Mouse (Mus musculus) liver, embryonic 13.5 days (tissue): ENCODE results near the gene Cars2. TPM values are rescaled to one million over a fixed set of nuclear protein-coding genes. Genes with fewer than 3 reads are reported as not detected.
"Not testable (repeated sequence)": the region's sequence is repeated elsewhere in the genome, so short reads cannot be mapped to it uniquely, and the experiment has no call there.

ENCODE experiments used
- ATAC-seq: fragments of 200-750 bp; cut with Nextera tagmentation; 2 replicates; pipeline ENCODE4 v1.8.0; 2017; ENCODE audit warnings: low read depth, mild to moderate bottlenecking, moderate number of reproducible peaks, moderate library complexity
- DNase-seq: peaks from one replicate; pipeline ENCODE4 v3.0.0; 2022
- H3K27ac ChIP-seq: fragments of 300-500 bp; sonication (generic); 2 replicates; pipeline ENCODE4 v1.5.1; 2015; ENCODE audit warnings: moderate library complexity, mild to moderate bottlenecking, inconsistent platforms
- H3K27me3 ChIP-seq: fragments of 300-500 bp; sonication (generic); 2 replicates; pipeline ENCODE4 v1.6.1; 2015; ENCODE audit warnings: mild to moderate bottlenecking, inconsistent platforms
- H3K36me3 ChIP-seq: fragments of 300-500 bp; sonication (generic); 2 replicates; pipeline ENCODE4 v1.6.1; 2015; ENCODE audit warnings: mild to moderate bottlenecking, inconsistent platforms
- H3K4me1 ChIP-seq: fragments of 300-500 bp; sonication (generic); replicated peaks from 2 replicates; pipeline ENCODE4 v1.6.1; 2015; ENCODE audit warnings: inconsistent platforms
- H3K4me2 ChIP-seq: fragments of 300-500 bp; sonication (generic); 2 replicates; pipeline ENCODE4 v1.6.1; 2015; ENCODE audit warnings: inconsistent platforms, mild to moderate bottlenecking, moderate library complexity
- H3K4me3 ChIP-seq: fragments of 300-500 bp; sonication (generic); replicated peaks from 2 replicates; pipeline ENCODE4 v1.5.1; 2015; ENCODE audit warnings: mild to moderate bottlenecking, inconsistent platforms
- H3K9ac ChIP-seq: fragments of 300-500 bp; sonication (generic); 2 replicates; pipeline ENCODE4 v1.6.1; 2015; ENCODE audit warnings: mild to moderate bottlenecking, inconsistent platforms
- H3K9me3 ChIP-seq: fragments of 300-500 bp; sonication (generic); replicated peaks from 2 replicates; pipeline ENCODE4 v1.6.1; 2016; ENCODE audit warnings: inconsistent platforms
- WGBS: fragments of 180-500 bp; shearing (Covaris S2); methylation state at CpG from one replicate; pipeline ENCODE4 v1.1.7; 2015; ENCODE audit not compliant: insufficient replicate concordance; 5-methylcytosine and 5-hydroxymethylcytosine counted together
- polyA plus RNA-seq: library from polyadenylated mRNA; unstranded; fragments of >200 nt; fragmentation: Nextera tagmentation; extraction: Ambion mirVana; gene quantifications from 2 replicates; pipeline ENCODE4 v1.2.1, GENCODE M21; 2015

Cars2 gene
- polyA plus RNA-seq, 1 experiment from 2014 or later: 19.4 TPM

- peak; percentile 22 for DNase-seq
- 0 out of 2 replicates have a peak, but pooled peaks have one; percentile 33 for ATAC-seq
- no peaks in the 10 kb centered on the region for H3K9me3 ChIP-seq
- no peak overlapping the region for H3K27ac ChIP-seq
- H3K36me3 ChIP-seq: peaks cover 97% of the 10 kb centered on the region
- no peak overlapping the region for H3K4me3 ChIP-seq
- no peaks in the 10 kb centered on the region for H3K27me3 ChIP-seq
- WGBS: 65% methylated on average over 6 of the region's 6 CpGs
- H3K4me2 ChIP-seq: no peak overlapping the region
- peaks cover 7% of the 10 kb centered on the region for H3K4me1 ChIP-seq
- no peak overlapping the region for H3K9ac ChIP-seq
These were observed 43.8 kb downstream of the Cars2 start for GRCm38 (mm10) chr8:11506802-11507201.

DNA sequence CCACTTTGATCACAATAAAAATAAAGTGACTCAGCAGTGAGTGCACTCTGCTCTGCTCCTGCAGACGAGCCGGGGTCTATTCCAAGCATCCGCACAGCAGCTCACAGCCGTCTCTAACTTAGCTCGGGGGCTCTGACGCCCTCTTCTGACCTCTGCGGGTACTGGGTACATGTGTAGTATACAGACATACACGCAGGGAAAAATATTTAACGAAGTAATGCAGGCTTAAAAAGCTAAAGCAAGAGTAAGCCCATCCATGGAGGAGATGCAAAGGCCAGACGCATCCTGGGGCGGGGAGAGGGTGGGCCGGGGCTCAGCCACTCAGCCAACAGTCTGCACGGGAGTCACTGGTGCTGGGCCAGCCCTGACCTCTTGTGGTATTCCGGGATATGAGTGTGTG, 44.5 kb downstream of the Cars2 start:
- no peaks in the 10 kb centered on the region for H3K9me3 ChIP-seq

GRCm38 (mm10) chr8:11503476-11504232, 46.9 kb downstream of the Cars2 start:
- H3K27ac ChIP-seq: no peak overlapping the region
- no peaks in the 10 kb centered on the region for H3K27me3 ChIP-seq
- H3K36me3 ChIP-seq: peaks cover 71% of the 10 kb centered on the region
- no peak overlapping the region for H3K4me2 ChIP-seq
- ATAC-seq: no peak
- 74% methylated on average over 13 of the region's 13 CpGs for WGBS
- H3K9me3 ChIP-seq: no peaks in the 10 kb centered on the region
- H3K4me1 ChIP-seq: peaks cover 13% of the 10 kb centered on the region
- DNase-seq: no peak
- no peak overlapping the region for H3K9ac ChIP-seq
- no peak overlapping the region for H3K4me3 ChIP-seq

More for the DNA sequence above, 44.5 kb downstream of the Cars2 start:
- H3K9ac ChIP-seq: no peak overlapping the region
- DNase-seq (no peak), ATAC-seq (no peak)
- peaks cover 3% of the 10 kb centered on the region; the same call in 1 of the 2 replicates for H3K4me1 ChIP-seq
- peaks cover 95% of the 10 kb centered on the region for H3K36me3 ChIP-seq
- no peak overlapping the region for H3K4me3 ChIP-seq
- no peaks in the 10 kb centered on the region for H3K27me3 ChIP-seq
- H3K4me2 ChIP-seq: no peak overlapping the region
- 84% methylated on average over 14 of the region's 14 CpGs for WGBS
- H3K27ac ChIP-seq: no peak overlapping the region

- H3K4me1 ChIP-seq: peaks cover 29% of the 10 kb centered on the region
- H3K9me3 ChIP-seq: no peaks in the 10 kb centered on the region
- DNase-seq (no peak), ATAC-seq (no peak)
- peak overlapping the region; percentile 89 for H3K9ac ChIP-seq
- H3K36me3 ChIP-seq: peaks cover 25% of the 10 kb centered on the region
- peak overlapping the region; percentile 85 for H3K4me2 ChIP-seq
- H3K27me3 ChIP-seq: peaks cover 10% of the 10 kb centered on the region; the same call in 1 of the 2 replicates
- peak overlapping the region; percentile 96 for H3K4me3 ChIP-seq
- 66% methylated on average over 4 of the region's 4 CpGs for WGBS
- H3K27ac ChIP-seq: no peak overlapping the region
These were observed 51.6 kb downstream of the Cars2 start for GRCm38 (mm10) chr8:11498786-11499485.

- Histone ChIP-seq H3K4me2 (peak overlapping the region; percentile 85), H3K4me1 (peaks cover 29% of the 10 kb centered on the region), H3K27me3 (peaks cover 10% of the 10 kb centered on the region; the same call in 1 of the 2 replicates), H3K36me3 (peaks cover 19% of the 10 kb centered on the region), H3K9me3 (no peaks in the 10 kb centered on the region), H3K4me3 (peak overlapping the region; percentile 96), H3K27ac (no peak overlapping the region; the same call in 1 of the 2 replicates), H3K9ac (peak overlapping the region; percentile 89)
- WGBS: 59% methylated on average over 12 of the region's 12 CpGs
- DNase-seq (no peak), ATAC-seq (no peak)
These were observed 52.3 kb downstream of the Cars2 start for GRCm38 (mm10) chr8:11498281-11498680.

- peaks cover 10% of the 10 kb centered on the region for H3K36me3 ChIP-seq
- H3K9me3 ChIP-seq: no peaks in the 10 kb centered on the region
- 4% methylated on average over 73 of the region's 73 CpGs for WGBS
- peak within 1 kb of the TSS; percentile 61 for H3K27ac ChIP-seq
- DNase-seq: peak; percentile 86
- H3K9ac ChIP-seq: peak within 1 kb of the TSS; percentile 89
- H3K4me1 ChIP-seq: peaks cover 29% of the 10 kb centered on the region
- peak; percentile 99 for ATAC-seq
- H3K27me3 ChIP-seq: peaks cover 10% of the 10 kb centered on the region; the same call in 1 of the 2 replicates
- H3K4me2 ChIP-seq: peak within 1 kb of the TSS; percentile 85
- peak within 1 kb of the TSS; percentile 96 for H3K4me3 ChIP-seq
These were observed 53.3 kb downstream of the Cars2 start, which contains the start of gene Naxd for GRCm38 (mm10) chr8:11497017-11497990. Gene Naxd, plus strand, starts transcription at chr8:11497506.

- WGBS: 60% methylated on average over 2 of the region's 2 CpGs
- not testable (repeated sequence) for H3K4me2 ChIP-seq
These were observed 58.2 kb downstream of the Cars2 start for GRCm38 (mm10) chr8:11492340-11492739.

DNA sequence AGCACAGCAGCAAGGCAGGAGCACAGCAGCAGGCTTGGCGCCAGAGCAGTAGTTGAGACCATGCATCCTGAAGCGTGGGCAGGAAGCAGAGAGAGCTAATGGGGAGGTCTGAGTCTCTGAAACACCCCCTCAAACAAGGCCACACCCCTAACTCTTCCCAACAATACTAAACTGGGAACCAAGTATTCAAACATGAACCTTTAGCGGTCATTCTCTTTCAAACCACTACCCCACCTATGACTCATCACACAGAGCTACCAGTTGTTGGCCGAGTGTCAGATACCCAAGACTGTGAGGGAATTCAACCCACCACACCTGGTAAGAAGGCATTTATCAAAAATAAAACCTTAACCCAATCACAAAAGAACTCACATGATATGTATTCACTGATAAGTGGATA, 63.4 kb downstream of the Cars2 start:
- H3K27ac ChIP-seq: no peak overlapping the region
- 0 out of 2 replicates have a peak, but pooled peaks cover 2% of the 10 kb centered on the region for H3K4me1 ChIP-seq
- ATAC-seq: no peak
- no peaks in the 10 kb centered on the region for H3K36me3 ChIP-seq
- H3K4me3 ChIP-seq: no peak overlapping the region
- no peak for DNase-seq
- no peak overlapping the region for H3K4me2 ChIP-seq
- 44% methylated on average over 4 of the region's 4 CpGs for WGBS
- peaks cover 37% of the 10 kb centered on the region for H3K27me3 ChIP-seq
- H3K9me3 ChIP-seq: no peaks in the 10 kb centered on the region
- H3K9ac ChIP-seq: no peak overlapping the region

More at GRCm38 (mm10) chr8:11492340-11492739, 58.2 kb downstream of the Cars2 start:
- H3K27me3 ChIP-seq: peaks cover 36% of the 10 kb centered on the region
- not testable (repeated sequence) for H3K27ac ChIP-seq, ATAC-seq, H3K4me1 ChIP-seq, DNase-seq, H3K4me3 ChIP-seq, H3K9ac ChIP-seq, H3K36me3 ChIP-seq, H3K9me3 ChIP-seq

- Histone ChIP-seq H3K27me3 (peaks cover 42% of the 10 kb centered on the region), H3K4me1 (0 out of 2 replicates have a peak, but pooled peaks cover 9% of the 10 kb centered on the region), H3K4me3 (no peak overlapping the region), H3K9ac (no peak overlapping the region), H3K9me3 (no peaks in the 10 kb centered on the region), H3K27ac (no peak overlapping the region), H3K4me2 (no peak overlapping the region), H3K36me3 (no peaks in the 10 kb centered on the region)
- WGBS: 10% methylated on average over 7 of the region's 7 CpGs
- ATAC-seq: no peak
- peak; percentile 25 for DNase-seq
These were observed 64.4 kb downstream of the Cars2 start for GRCm38 (mm10) chr8:11486142-11486541.

DNA sequence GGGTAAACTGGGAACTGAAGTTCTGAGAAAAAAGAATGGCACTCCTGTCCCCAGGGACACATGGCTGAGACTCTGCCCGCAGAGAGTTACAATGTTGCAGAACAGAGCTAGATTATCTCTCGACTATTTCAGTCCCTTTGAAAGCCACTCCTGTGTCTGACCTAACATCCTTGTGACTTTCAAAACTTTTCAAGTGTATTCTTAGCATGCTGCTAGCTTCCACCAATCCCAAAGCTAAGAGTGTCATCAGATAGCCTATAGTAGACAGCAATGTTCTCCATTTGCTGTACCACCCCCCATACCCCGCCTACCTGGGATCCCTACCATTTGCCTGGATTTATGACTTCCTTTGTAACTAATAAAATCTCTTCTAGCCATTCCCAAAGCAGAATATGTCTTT, 68.0 kb downstream of the Cars2 start:
- Histone ChIP-seq H3K36me3 (no peaks in the 10 kb centered on the region), H3K4me2 (no peak overlapping the region)

More for the DNA sequence above, 68.0 kb downstream of the Cars2 start:
- H3K27ac ChIP-seq: no peak overlapping the region
- H3K9me3 ChIP-seq: no peaks in the 10 kb centered on the region
- WGBS: 42% methylated on average over 3 of the region's 3 CpGs
- peaks cover 23% of the 10 kb centered on the region for H3K4me1 ChIP-seq
- H3K27me3 ChIP-seq: peaks cover 56% of the 10 kb centered on the region
- H3K9ac ChIP-seq: no peak overlapping the region
- DNase-seq (no peak), ATAC-seq (no peak)
- H3K4me3 ChIP-seq: no peak overlapping the region
